Mouse (Mus musculus) erythroblast, adult 5-6 weeks (primary cell): Measurements from ENCODE around the gene Camk1. TPM values are rescaled to one million over a fixed set of nuclear protein-coding genes. Genes with fewer than 3 reads are reported as not detected.

Experiments used
- ATAC-seq: replicated peaks from 2 replicates; pipeline ENCODE4 v1.8.0; 2016; ENCODE audit warnings: moderate number of reproducible peaks, mild to moderate bottlenecking, moderate TSS enrichment, inconsistent platforms; ENCODE audit not compliant: poor library complexity, low FRiP score, severe bottlenecking
- total RNA-seq, 2 experiments: library from RNA; stranded (forward) in 1 of 2; stranded (reverse) in 1 of 2; fragments of 150-400 nt in 1 of 2; fragments of 200-764, 138-1000 nt in 1 of 2; gene quantifications; 2 replicates each; pipeline versions ENCODE4 v1.2.3 to v1.2.4; 2015 to 2017; ENCODE audit warnings: low replicate concordance in 2 of 2

Camk1 gene
- total RNA-seq, 2 experiments from 2014 or later, result 6.5 to 11.8 TPM

DNA sequence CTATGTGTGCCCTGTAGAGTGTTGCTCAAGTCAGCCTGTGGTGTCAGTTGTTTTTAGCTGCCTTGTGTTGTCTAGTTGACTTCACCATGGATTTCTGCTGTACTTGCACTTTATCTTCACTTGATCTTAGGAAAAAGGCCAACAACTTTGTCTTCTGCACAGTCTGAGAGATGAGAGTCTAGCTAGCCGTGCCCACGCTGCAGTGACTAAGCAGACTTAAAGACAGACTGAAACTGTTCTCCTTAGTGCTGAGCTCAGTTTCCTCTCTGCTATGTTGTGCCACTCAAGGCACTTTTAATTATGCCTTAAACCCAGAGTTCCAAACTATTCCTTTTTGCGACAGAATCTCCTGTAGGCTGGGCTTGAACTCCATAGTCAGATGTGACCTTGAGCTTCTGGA is 27.8 kb downstream of the Camk1 start:
- no peak for ATAC-seq

DNA sequence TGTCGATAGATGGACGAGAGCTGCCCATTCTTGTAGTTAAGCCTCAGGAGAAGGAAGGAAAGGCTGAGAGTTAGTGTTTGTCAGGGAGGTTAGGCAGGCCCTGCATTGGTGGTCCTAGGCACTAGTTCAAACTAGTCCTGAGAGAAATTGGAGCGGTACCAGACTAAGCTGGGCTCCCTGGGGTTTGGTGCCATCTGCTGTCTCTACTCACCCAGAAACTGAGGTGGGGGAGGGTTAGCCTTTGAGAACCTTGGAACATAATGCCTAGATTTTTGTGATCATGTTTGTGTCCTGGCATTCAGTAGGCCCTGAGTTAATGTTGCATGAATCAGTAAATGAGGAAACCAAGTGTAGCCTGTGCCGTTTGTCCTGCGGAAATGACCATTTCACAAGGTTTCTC is 35.6 kb downstream of the Camk1 start:
- ATAC-seq, result no peak

DNA sequence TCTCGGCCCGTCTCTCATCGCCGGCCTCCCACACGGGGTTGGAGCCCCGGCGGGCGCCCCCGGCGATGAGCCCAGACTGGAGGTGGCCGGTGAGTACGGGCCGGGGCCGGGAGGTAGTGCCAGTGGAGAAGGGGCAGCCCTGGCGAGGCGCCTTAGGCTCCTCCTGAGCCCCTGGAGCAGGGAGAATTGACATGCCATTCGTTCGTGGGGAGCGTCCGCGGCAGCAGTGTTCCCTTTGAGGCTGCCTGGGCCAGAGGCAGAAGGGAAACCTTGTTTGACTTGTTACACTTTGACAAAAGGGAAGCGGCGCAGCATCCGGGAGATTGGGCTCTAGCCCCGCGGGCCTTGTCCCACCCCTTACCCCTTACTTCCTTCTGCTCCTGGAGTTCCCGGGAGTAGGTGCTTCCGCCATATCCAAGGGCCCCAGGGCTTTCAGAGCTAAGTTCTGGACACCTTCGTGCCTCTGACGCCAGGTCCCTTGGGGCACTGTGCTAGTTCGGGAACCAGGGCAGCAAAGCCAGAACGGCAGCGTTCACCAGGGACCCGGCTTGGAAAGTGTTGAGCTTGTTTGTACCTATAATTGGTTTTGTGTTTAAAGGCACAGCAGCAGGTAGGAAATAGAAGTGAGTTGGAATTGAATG is 36.2 kb downstream of the Camk1 start:
- ATAC-seq, result no peak

DNA sequence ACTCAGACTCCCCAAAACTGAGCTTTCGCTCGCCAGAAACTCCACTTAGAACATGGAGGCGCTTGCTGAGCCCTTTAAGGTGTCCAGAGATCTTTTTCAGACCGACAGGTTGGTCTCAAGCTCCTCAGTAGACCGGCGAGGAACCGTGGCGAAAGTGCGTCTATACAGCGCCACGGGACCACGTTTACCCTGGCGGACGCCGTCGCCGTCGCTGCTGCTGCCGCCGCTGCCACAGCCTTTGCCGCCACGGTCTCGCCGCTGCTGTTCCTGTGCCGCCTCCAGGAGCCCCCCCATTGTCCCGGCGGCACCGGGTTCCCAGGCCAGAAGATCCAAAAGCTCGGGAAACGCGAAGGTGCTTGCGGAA is 36.8 kb downstream of the Camk1 start, which contains the start of gene Brpf1:
Brpf1 (plus strand) TSS at position 152 of the 364 bp plus-strand sequence.
- ATAC-seq, result peak; percentile 61

DNA sequence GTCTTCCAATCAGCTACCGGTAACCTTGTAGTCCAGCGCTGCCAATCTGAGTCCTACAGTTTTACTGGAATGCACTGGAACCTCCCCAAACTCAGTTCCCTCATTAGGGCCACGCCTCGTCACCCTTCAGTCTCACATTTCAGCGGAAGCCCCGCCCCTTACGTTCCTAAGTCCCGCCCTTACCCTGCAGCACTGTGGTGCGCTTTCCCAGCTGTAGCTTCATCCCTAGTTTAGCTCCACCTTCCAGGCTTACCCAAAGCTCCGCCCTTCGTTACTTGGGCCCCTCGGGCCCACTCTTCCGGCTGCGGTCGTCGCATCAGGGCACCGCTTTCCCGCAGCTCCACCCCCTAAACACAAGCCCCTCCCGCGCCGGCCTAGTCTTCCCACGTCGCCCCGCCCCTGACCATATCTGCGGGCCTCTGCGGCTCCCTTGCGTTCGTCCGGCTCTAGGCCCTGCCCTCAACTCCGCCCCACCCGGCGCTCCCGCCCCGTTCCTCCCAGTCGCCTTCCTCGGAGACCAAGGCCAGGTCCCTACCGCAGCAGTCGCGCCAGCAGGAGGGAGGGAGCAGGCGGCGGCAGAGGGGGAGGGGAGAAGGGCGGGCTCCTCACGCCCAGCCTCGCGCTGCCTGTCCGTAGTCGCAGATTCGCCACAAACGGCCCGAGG is 37.3 kb downstream of the Camk1 start:
- ATAC-seq, result peak; percentile 87

DNA sequence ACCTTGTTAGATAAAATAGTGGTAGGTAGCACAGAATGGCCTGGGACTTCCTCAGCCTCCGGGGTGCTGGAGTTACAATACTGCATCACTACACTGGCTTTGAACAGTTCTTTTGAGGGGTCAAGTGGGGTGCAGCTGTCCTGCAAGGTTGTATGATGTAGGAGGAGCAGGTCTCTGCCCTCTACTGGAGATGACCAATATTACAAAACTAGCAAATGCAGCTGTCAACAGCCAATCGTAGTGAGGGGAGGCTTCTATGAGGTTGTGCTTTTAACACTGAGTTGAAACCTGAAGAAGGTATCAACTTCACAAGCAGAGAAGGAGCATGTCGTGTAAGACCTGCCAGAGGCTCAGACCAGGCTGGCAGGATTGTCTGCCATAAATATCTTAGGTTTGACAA is 41.5 kb downstream of the Camk1 start:
- no peak for ATAC-seq

DNA sequence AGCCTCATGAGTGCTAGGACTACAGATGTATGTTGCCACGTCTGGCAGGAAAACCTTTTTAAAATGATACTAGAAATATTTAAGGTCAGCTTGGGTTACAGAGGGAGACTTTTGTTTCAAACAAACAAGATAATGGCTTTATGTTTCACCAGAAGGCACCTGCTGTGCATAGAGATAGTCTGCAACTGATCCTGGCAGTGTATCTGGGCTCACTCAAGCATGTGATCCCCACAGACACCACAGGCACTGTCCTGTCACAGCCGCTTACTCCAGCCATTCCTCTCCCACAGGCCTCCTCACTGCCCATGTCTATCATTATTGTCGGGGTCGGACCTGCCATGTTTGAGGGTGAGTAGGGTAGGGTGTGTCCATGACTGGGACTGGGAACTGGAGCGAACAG is 42.4 kb downstream of the Camk1 start:
- no peak for ATAC-seq

DNA sequence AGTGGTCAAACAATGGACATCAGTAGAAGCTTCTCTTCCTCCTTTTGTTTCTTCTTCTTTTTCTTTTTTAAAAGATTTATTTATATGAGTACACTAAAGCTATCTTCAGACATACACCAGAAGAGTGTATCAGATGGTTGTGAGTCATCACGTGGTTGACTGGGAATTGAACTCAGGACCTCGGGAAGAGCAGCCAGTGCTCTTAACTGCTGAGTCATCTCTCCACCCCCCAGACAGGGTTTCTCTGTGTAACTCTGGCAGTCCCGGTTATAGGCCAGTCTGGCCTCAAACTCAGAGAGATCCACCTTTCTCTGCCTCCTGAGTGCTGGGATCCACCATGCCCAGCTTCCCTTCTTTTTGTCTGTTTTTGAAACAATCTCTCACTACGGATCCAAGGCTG is 47.1 kb downstream of the Camk1 start:
- no peak for ATAC-seq

DNA sequence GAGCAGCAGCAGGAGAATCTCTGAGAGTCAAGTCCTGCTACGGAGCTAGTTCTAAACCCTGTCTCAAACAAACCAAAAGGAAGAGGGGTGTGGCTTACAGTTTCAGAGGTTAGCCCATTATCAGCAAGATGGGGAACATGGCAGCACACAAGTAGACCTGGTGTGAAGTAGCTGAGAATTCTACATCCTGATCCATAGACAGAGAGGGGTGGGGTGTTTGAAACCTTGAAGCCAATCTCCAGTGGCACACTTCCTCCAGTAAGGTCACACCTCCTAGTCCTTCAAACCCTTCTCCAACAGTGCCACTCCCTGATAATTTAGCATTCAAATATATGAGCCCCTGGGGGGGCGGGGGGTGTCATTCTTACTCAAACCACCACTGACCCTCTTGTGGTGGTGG is 47.7 kb downstream of the Camk1 start:
- no peak for ATAC-seq

DNA sequence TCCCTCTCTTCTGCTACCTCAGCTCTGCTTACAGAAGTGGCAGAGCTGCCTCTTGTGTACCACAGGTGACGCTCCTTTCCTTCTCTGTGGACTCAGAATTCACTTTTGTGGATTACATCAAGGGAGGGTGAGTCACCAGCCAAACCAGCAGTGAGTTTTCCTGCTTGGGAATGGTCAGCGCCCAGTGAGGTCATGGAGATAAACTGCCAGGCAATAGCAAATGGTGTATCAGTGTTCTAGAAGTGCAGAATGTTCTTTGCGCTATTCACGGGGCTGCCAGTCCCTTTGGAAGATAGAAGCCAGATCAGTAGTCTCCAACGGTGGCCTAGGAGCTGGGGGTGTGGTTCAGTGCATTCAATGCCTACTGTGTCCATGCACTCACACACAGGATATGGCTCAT is 50.8 kb downstream of the Camk1 start:
- ATAC-seq, result no peak

DNA sequence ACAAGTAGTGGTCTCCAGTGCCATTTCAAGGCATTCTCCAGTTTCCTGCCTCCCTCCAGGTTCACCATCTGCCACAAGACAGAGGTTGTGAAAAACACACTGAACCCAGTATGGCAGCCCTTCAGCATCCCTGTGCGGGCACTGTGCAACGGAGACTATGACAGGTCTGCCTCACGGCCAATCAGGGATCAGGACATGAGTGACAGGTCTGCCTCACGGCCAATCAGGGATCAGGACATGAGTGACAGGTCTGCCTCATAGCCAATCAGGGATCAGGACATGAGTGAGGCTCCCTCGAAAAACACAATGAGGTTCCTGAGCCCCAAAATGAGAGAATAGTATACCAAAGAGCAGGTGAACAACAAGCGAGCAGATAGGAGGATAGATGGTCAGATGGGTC is 53.4 kb downstream of the Camk1 start:
- ATAC-seq, result no peak

DNA sequence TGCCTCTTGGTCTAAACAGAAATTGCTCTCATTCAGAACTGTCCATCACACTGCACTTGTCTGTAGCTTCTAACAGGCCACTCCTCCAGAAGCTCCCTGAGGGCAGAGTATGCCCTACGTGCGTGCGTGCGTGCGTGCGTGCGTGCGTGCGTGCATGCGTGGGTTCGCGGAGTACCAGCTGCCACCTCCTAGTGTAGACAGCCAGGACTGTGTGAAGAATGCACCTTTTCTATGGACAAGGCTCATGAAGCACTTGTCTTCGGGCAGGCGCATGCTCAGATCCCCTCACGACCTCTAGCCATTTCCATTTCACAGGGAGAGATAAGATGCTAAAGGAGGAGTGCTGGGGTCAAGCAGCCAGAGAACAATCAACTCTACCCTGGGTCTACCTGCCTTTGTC is 54.4 kb downstream of the Camk1 start:
- no peak for ATAC-seq

DNA sequence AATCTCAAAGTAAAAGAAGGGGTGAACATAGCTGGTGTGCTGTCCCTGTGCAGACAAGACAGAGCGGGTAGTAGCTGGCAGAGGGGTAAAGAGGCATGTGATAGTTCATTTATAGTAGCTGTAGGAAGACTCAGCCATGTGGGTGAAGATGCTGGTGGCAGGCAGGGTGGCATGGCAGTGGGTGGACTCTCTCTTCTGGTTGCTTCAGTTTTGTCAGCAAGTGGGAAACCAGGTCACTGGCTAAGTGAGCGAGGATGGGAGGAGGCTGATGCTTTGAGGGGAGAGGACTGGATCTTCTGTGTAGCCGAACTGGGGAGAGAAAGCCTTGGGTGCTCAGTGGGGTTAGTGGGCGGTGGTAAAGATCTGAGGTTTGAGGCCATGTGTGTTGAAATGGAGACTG is 56.5 kb downstream of the Camk1 start:
- ATAC-seq, result no peak

DNA sequence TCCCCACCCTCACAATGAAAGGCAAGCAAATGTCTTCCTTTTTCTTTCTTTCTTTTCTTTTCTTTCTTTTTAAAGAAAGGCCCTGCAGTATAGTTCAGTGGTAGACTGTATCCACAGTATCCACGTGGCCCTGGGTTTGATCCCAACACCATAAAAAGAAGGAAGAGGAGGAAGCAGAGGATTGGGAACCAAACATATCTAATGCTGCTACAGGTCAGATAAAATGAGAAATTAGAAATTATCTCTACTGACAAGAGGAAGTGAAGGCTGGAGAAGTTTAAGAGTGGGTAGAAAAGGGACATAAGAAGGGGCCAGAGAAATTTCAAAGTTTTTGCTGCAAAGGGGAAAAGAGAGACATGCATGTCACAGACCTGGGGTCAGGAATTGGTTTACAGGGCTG is 57.5 kb downstream of the Camk1 start:
- no peak for ATAC-seq

DNA sequence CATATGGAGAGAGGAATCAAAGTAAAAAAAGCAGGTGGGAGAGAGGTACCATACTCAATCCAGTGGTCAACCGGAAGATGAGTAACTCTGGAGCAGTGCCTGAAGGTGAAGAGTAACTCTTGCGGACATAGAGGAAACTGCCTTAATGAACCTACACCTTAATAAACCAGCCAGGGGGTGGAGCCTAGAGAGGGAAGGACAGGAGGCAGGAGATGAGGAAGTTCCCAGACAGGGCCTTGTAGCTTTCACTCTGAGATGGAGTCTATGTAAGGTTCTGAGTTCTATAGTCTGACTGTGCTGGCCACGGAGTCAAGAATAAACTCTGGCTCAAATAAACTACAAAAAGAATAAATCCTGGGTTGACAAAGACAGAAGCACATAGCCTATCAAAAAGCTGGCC is 58.9 kb downstream of the Camk1 start:
- ATAC-seq, result no peak

Other genes with a start within 250 kb of the Camk1 start
- not detected in 2 replicates for gene Lhfpl4, start 148.6 kb downstream of the Camk1 start, total RNA-seq (2015; ENCODE audit: low replicate concordance)
- not detected in 2 replicates for gene Lhfpl4, start 148.6 kb downstream of the Camk1 start, total RNA-seq (2017; ENCODE audit: low replicate concordance)
- gene Mtmr14, start 106.1 kb downstream of the Camk1 start, total RNA-seq (2015; ENCODE audit: low replicate concordance), result 19.0 and 35.0 TPM in 2 replicates
- gene Mtmr14, start 106.1 kb downstream of the Camk1 start, total RNA-seq (2017; ENCODE audit: low replicate concordance), result 25.5 and 42.9 TPM in 2 replicates
- 0.42 TPM in 1 of 2 replicates, not detected in the other for gene Cpne9, start 61.7 kb downstream of the Camk1 start, total RNA-seq (2015; ENCODE audit: low replicate concordance)
- 0.51 and 2.1 TPM in 2 replicates for gene Cpne9, start 61.7 kb downstream of the Camk1 start, total RNA-seq (2017; ENCODE audit: low replicate concordance)
- gene Brpf1, start 36.8 kb downstream of the Camk1 start, total RNA-seq (2015; ENCODE audit: low replicate concordance), result 12.1 and 19.2 TPM in 2 replicates
- gene Brpf1, start 36.8 kb downstream of the Camk1 start, total RNA-seq (2017; ENCODE audit: low replicate concordance), result 14.3 and 16.0 TPM in 2 replicates
- 0.63 and 3.1 TPM in 2 replicates for gene Ogg1, start 17.0 kb downstream of the Camk1 start, total RNA-seq (2015; ENCODE audit: low replicate concordance)
- gene Ogg1, start 17.0 kb downstream of the Camk1 start, total RNA-seq (2017; ENCODE audit: low replicate concordance), result 7.6 TPM in 1 of 2 replicates, not detected in the other
- 6.0 and 11.1 TPM in 2 replicates for gene Tada3, start 33.9 kb upstream of the Camk1 start, total RNA-seq (2015; ENCODE audit: low replicate concordance)
- 7.8 and 14.1 TPM in 2 replicates for gene Tada3, start 33.9 kb upstream of the Camk1 start, total RNA-seq (2017; ENCODE audit: low replicate concordance)
- 44.5 and 54.8 TPM in 2 replicates for gene Arpc4, start 34.1 kb upstream of the Camk1 start, total RNA-seq (2015; ENCODE audit: low replicate concordance)
- gene Arpc4, start 34.1 kb upstream of the Camk1 start, total RNA-seq (2017; ENCODE audit: low replicate concordance), result 81.5 and 100 TPM in 2 replicates
- gene Ttll3, start 45.3 kb upstream of the Camk1 start, total RNA-seq (2015; ENCODE audit: low replicate concordance), result 3.3 TPM in 1 of 2 replicates, not detected in the other
- gene Ttll3, start 45.3 kb upstream of the Camk1 start, total RNA-seq (2017; ENCODE audit: low replicate concordance), result 2.3 and 3.6 TPM in 2 replicates
- not detected in 2 replicates for gene Rpusd3, start 75.4 kb upstream of the Camk1 start, total RNA-seq (2015; ENCODE audit: low replicate concordance)
- gene Rpusd3, start 75.4 kb upstream of the Camk1 start, total RNA-seq (2017; ENCODE audit: low replicate concordance), result 2.8 TPM in 1 of 2 replicates, not detected in the other
- not detected in 2 replicates for gene Cidec, start 91.8 kb upstream of the Camk1 start, total RNA-seq (2015; ENCODE audit: low replicate concordance)
- not detected in 2 replicates for gene Cidec, start 91.8 kb upstream of the Camk1 start, total RNA-seq (2017; ENCODE audit: low replicate concordance)
- 8.1 and 14.4 TPM in 2 replicates for gene Jagn1, start 98.6 kb upstream of the Camk1 start, total RNA-seq (2015; ENCODE audit: low replicate concordance)
- gene Jagn1, start 98.6 kb upstream of the Camk1 start, total RNA-seq (2017; ENCODE audit: low replicate concordance), result 2.0 and 3.1 TPM in 2 replicates
- 0.42 TPM in 1 of 2 replicates, not detected in the other for gene Il17re, start 114.5 kb upstream of the Camk1 start, total RNA-seq (2015; ENCODE audit: low replicate concordance)
- gene Il17re, start 114.5 kb upstream of the Camk1 start, total RNA-seq (2017; ENCODE audit: low replicate concordance), result 0.51 TPM in 1 of 2 replicates, not detected in the other
- gene Il17rc, start 127.4 kb upstream of the Camk1 start, total RNA-seq (2015; ENCODE audit: low replicate concordance), result not detected in 2 replicates
- not detected in 2 replicates for gene Il17rc, start 127.4 kb upstream of the Camk1 start, total RNA-seq (2017; ENCODE audit: low replicate concordance)
- not detected in 2 replicates for gene Creld1, start 139.3 kb upstream of the Camk1 start, total RNA-seq (2015; ENCODE audit: low replicate concordance)
- 2.7 TPM in 1 of 2 replicates, not detected in the other for gene Creld1, start 139.3 kb upstream of the Camk1 start, total RNA-seq (2017; ENCODE audit: low replicate concordance)
- gene Prrt3, start 157.9 kb upstream of the Camk1 start, total RNA-seq (2015; ENCODE audit: low replicate concordance), result not detected in 2 replicates
- 0.34 TPM in 1 of 2 replicates, not detected in the other for gene Prrt3, start 157.9 kb upstream of the Camk1 start, total RNA-seq (2017; ENCODE audit: low replicate concordance)
- 21.5 and 28.8 TPM in 2 replicates for gene Emc3, start 187.7 kb upstream of the Camk1 start, total RNA-seq (2015; ENCODE audit: low replicate concordance)
- 18.2 and 21.3 TPM in 2 replicates for gene Emc3, start 187.7 kb upstream of the Camk1 start, total RNA-seq (2017; ENCODE audit: low replicate concordance)
- gene Fancd2, start 187.7 kb upstream of the Camk1 start, total RNA-seq (2015; ENCODE audit: low replicate concordance), result 27.8 and 40.3 TPM in 2 replicates
- 32.1 and 36.5 TPM in 2 replicates for gene Fancd2, start 187.7 kb upstream of the Camk1 start, total RNA-seq (2017; ENCODE audit: low replicate concordance)